Mouse (Mus musculus) heart, postnatal 14 days (tissue): ENCODE results near the gene Nup88. TPM values are rescaled to one million over a fixed set of nuclear protein-coding genes. Genes with fewer than 3 reads are reported as not detected.

Experiments
- DNase-seq, 2 experiments: peaks; one replicate each; pipeline ENCODE4 v3.0.0; 2021 to 2022
- intact Hi-C: fragments of 180-260 bp; cut with DNase I; formaldehyde crosslinking; loops from one replicate; pipeline ENCODE4 v1.15.1; 2025
- long read RNA-seq, 2 experiments: library from polyadenylated mRNA; stranded (forward); transcript quantifications; one replicate each; pipeline ENCODE4 v2.0.0; 2021
- total RNA-seq, 2 experiments: library from RNA; stranded (reverse); gene quantifications; 2 replicates each; pipeline ENCODE4 v1.2.3; 2021

The Nup88 gene
- total RNA-seq = 10 to 100 TPM; 46.8 to 49.6 TPM
- long read RNA-seq, experiment 1, transcript Nup88-202 (17 exons, 2,389 nt) = major isoform, 66 of 92 reads
- long read RNA-seq, experiment 1, transcript Nup88-203 (17 exons, 2,453 nt) = minor isoform, 13 of 92 reads
- long read RNA-seq, experiment 1, partial matches to known transcripts = 3 of 92 reads
- long read RNA-seq, experiment 1, other reads (novel, unspliced or antisense) = 10 of 92 reads
- long read RNA-seq, experiment 2, transcript Nup88-203 (17 exons, 2,453 nt) = minor isoform, 20 of 91 reads
- long read RNA-seq, experiment 2, transcript Nup88-202 (17 exons, 2,389 nt) = major isoform, 58 of 91 reads
- long read RNA-seq, experiment 2, partial matches to known transcripts = 3 of 91 reads
- long read RNA-seq, experiment 2, other reads (novel, unspliced or antisense) = 8 of 91 reads

- intact Hi-C loops = no loop called here
- peak; percentile 89 for DNase-seq
Observed at GRCm38 (mm10) chr11:70969821-70970559, at the start of gene Nup88, which contains the start of gene Rpain. Gene Nup88 (minus strand): TSS chr11:70969973. Gene Rpain (plus strand): TSS chr11:70970213.

- intact Hi-C loops = no loop called here
Observed at GRCm38 (mm10) chr11:71018416-71019200, 48.8 kb upstream of the Nup88 start.

GRCm38 (mm10) chr11:71017051-71017450 lies 47.3 kb upstream of the Nup88 start:
- no peak for DNase-seq
- intact Hi-C loops = no loop called here

More at GRCm38 (mm10) chr11:71018416-71019200, 48.8 kb upstream of the Nup88 start:
- no peak for DNase-seq

GRCm38 (mm10) chr11:71012743-71013142 lies 43.0 kb upstream of the Nup88 start:
- intact Hi-C loops = no loop called here
- DNase-seq = no peak

- intact Hi-C loops = no loop called here
- DNase-seq = peak; percentile 23 to 25
Observed at GRCm38 (mm10) chr11:71008321-71008720, 38.5 kb upstream of the Nup88 start.

- intact Hi-C loops = no loop called here
- no peak for DNase-seq
Observed at GRCm38 (mm10) chr11:71007831-71008230, 38.1 kb upstream of the Nup88 start.

GRCm38 (mm10) chr11:71007026-71007425 lies 37.3 kb upstream of the Nup88 start:
- intact Hi-C loops = no loop called here
- DNase-seq = no peak

GRCm38 (mm10) chr11:71005046-71005445 lies 35.3 kb upstream of the Nup88 start:
- DNase-seq = no peak
- intact Hi-C loops = no loop called here

- DNase-seq = peak; percentile 94 to 96
- intact Hi-C loops = no loop called here
Observed at GRCm38 (mm10) chr11:71004316-71004773, 34.6 kb upstream of the Nup88 start, which contains the start of gene Dhx33. Gene Dhx33 (minus strand): TSS chr11:71004437.

GRCm38 (mm10) chr11:71003611-71004315 lies 34.0 kb upstream of the Nup88 start:
- intact Hi-C loops = loop anchor here (2.0 kb wide), 1 partner anchor 19 kb away; no protein-coding TSS in a partner anchor
- peak in 1 of 2 experiments; percentile 38 for DNase-seq

- intact Hi-C loops = no loop called here
- no peak for DNase-seq
Observed at GRCm38 (mm10) chr11:71001167-71001566, 31.4 kb upstream of the Nup88 start.

- peak; percentile 97 to 99 for DNase-seq
- intact Hi-C loops = no loop called here
Observed at GRCm38 (mm10) chr11:70982557-70983228, 12.9 kb upstream of the Nup88 start, which contains the start of gene C1qbp. Gene C1qbp (minus strand): TSS chr11:70983026.

GRCm38 (mm10) chr11:70982030-70982429 lies 12.3 kb upstream of the Nup88 start:
- intact Hi-C loops = no loop called here
- DNase-seq = no peak

- no peak for DNase-seq
- intact Hi-C loops = no loop called here
Observed at GRCm38 (mm10) chr11:70980751-70981510, 11.2 kb upstream of the Nup88 start.

GRCm38 (mm10) chr11:70980232-70980631 lies 10.5 kb upstream of the Nup88 start:
- no peak for DNase-seq
- intact Hi-C loops = no loop called here

GRCm38 (mm10) chr11:70977293-70977692 lies 7.5 kb upstream of the Nup88 start:
- no peak for DNase-seq
- intact Hi-C loops = no loop called here

- intact Hi-C loops = no loop called here
- DNase-seq = no peak
Observed at GRCm38 (mm10) chr11:70975193-70975592, 5.4 kb upstream of the Nup88 start.

GRCm38 (mm10) chr11:70973947-70974346 lies 4.2 kb upstream of the Nup88 start:
- DNase-seq = no peak
- intact Hi-C loops = no loop called here
